Mouse (Mus musculus): Measurements from ENCODE around the gene Cdc42bpa.

The Cdc42bpa gene

DNA sequence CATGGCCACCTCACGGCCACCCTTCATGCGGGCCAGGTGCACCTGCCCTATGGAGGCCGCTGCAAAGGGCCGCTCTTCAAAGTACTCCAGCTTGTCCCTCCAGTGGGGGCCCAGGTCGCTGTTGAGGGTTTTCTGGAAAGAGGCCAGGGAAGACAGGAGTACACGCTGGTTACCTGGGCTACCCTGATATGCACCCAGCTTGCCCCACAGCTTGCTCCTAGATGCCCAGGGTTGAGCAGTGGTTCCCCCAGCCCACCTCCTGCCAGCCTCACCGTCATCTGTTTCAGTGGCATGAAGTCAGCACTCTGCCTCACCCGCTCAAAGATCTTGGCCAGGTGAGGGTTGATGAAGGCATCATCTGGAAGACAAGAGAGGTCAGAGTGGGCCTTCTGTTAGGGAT, 209.8 kb downstream of the Cdc42bpa start:
- no peak for DNase-seq

DNA sequence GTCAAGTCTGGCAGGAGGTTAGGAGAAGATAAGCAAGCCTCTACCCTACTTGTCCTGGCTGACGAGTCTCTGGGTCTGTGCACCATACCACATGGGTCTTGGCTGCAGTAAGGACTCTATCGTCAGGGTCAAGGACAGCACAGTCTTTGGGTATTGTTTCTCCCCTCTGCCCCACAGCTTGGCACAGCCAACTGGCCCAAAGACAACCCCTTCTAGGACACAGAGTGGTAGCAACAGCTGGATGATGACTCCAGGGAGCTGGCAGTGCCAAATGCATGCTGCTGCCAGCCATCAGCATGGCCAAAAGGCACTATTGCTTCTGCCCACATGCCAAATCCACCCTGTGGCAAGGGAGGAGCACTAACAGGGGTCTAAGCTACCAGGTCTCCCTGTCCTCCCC, 211.6 kb downstream of the Cdc42bpa start:
- DNase-seq, result no peak

DNA sequence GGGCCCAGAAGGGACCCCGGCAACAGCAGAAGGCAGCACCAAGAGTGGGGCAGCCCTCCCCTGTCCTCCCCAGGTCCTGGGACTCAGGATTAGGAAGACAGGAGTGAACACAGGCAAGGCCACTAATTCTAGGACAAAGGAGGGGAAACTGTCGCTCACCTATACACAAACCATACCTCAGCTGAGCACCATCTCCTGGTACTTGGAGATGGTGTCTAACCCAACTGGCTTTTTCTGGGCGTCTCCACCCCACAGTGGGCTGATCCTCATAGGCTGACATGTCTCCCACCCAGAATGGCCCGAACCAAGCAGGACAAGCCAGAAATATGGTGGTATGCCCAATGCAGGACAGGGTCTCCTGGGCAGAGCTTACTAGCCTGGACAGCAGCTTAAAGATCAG, 212.3 kb downstream of the Cdc42bpa start:
- DNase-seq, result no peak

DNA sequence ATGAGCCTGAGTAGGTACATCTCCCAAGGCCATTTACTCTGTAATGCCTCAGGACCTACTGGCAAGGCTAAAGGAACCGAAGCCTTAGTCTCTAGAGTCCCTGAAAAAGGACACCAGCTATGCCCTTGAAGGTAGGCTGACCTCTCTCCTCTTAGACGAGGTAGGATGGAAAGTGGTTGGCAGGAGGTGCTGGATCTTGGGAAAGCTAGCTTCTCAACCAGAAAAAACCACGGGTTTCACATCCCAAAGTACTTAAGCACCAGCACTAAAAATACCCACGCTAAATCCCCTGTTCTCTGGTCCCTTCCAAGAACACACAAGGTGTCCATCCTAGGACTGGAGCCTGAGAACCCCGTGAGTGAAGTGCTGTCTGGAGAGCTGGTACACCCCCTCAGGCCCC, 212.7 kb downstream of the Cdc42bpa start:
- no peak for DNase-seq

DNA sequence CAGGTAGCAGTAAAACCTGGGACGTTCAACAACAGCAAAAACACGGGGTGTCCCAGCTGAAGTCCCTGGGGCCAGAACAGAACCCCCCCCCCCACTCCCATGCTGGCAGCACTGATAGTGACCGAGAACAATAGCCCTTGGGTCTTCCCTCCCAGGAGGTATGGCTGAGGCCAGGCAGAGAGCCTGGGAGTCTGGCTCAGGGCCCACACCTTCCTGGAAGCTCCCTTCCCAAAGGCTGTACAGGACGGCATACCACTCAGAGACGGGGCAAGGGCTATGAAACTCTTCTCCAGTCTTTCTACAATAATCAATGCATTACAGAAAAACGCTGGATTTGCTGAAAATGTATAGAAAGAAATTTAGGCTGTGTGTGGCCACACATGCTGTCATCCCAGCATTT, 214.4 kb downstream of the Cdc42bpa start:
- no peak for DNase-seq

DNA sequence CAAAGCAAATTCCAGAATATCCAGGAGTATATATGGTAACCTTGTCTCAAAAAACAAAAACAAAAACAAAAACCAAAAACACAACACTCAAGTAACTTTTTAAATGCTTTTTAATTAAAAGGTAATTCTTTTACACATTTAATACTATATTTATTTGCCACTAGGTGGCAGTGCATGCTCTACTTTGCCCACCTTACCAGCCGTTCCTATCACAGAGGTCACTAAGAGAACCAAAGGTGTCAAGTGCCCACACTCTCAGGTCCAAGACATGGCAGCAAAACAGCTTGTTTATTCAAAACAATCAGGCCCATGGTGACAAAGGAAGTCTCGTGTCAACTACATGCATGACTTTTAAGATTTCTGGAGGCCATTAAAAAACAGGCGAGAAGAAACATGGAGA, 214.9 kb downstream of the Cdc42bpa start:
- DNase-seq, result no peak

DNA sequence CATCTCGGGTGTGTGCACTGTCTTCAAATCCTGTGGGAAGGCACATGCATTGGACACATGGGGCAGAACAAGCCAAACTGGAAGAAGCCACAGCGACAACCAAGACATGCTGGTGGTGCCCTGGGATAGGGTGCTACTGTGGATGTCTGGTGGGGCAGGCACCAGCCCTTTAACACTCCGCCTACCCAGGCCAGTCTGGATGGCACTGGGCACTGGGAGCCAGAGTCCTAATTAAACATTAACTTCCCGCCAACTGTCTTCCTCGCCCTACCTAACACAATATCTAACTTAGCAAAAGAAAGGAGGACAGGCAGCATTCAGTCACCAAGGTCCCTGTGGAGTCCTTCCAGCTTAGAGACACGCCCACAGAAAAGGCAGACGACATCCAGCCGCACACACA, 215.4 kb downstream of the Cdc42bpa start:
- no peak for DNase-seq

DNA sequence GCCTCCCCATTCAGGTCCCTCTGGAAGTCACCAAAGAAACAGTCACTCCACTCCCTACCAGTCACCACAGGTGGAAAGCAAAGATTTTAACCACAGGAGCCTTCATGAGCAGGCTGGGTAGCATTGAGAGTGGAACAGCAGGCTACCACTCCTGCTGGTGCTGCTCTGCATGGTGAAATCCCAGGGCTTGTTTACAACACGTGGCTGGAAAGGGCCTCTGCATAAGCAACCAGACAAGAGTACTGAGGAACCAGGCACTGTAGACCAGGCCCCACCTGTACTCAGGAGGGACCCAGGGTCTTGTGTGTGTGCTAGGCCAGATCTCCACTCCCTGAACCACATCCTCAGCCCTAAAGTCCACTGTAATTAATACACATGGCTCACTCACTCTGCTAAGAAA, 216.5 kb downstream of the Cdc42bpa start:
- DNase-seq, result no peak

DNA sequence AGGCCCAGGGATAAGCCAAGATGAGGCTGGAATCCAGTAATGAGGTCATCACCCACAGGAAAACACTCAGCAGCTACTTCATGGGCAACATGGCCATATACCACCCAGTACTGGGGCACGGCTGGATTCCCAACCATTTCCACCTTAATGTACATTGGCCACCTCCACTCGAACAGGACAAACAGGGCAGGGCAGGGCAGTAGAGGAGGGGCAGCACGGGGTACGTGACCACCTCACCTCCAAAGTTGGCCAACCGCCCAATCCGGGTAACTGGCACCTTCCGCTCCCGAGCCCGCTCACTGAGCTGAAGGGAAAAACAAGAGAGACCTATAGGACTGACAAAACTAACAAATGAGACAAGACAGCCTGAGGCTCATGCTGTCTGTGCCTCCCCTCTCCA, 218.1 kb downstream of the Cdc42bpa start:
- DNase-seq, result no peak

DNA sequence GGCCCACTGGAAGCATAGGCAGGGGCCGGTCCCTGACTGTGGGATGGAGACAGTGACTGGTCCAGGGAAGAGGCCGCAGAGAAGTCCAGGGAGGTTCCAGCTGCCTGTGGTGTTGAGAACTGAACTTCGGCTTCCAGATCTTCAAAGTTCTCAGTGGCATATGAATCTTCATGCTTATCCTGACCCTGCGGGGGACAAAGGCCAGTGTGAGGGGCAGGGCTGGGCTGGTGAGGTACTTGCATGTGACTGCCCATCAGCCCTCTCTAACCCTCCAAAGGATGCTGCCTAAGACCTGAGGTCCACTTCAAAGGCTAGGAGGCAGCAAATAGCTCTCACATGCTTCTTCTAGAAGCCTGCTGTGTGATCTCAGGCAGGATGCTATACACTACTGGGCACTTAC, 218.8 kb downstream of the Cdc42bpa start:
- no peak for DNase-seq

DNA sequence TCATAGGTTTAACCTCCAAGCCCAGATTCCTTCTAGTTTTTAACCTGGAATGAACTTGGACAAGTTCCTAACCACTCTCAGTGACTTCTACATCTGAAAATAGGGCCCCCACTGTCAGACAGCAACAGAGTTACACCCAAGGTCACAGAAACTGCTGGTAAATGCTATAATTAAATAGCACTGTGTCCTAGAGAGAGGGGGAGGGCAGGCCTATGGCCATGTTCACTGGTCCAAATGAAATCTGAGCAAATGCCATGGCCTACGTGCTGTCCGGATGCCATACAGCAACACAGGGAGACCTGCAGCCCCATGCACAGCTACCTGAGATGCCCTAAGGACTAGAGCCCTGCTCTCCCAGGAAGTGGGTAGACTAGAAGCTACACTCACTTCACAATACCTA, 219.6 kb downstream of the Cdc42bpa start:
- no peak for DNase-seq

DNA sequence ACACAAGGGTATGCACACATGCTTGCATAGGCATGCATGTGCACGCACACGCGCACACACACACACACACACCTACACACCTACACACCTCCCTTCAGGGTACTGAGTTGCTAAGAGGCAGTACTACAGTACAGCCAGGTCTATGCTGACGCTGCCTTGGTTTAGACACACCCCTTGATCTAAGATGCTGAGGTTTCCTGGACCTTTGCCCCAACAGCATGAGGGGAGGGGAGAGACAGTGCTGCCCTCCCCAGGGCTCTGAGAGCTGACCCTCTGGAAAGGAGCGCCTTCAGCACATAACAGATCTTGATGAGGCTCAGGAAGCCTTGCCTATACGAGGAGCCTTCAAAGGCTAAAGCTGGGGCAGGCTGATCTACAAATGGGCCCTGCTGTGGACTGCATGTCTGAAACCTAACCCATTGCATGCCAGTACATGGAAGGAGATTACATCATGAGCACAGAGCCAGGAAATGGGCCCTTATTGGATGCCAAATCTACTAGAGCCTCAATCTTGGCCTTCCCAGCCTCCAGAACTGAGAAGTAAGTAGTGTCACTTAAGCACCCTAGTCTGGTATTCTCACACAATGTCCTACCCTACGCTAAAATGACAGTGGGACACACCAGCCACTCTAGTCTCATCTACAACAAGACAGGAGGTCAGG, 221.2 kb downstream of the Cdc42bpa start:
- DNase-seq, result no peak

DNA sequence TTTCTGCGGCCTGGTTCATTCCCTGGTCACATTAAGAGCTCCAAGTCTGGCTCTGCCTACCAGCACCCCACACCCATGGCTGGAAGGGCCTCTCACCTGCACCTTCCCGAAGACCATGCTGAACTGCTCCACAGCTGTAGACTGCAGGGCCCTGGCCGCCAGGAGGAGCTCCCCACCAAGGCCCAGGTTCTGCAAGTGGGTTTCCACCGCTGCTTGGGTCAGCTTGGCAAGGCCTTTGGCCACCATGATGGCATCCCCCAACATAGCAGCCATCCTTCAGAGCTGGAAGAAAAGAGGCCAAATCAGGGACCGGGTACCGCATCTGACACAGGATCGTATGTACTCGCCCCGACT, 221.7 kb downstream of the Cdc42bpa start:
- no peak for DNase-seq

DNA sequence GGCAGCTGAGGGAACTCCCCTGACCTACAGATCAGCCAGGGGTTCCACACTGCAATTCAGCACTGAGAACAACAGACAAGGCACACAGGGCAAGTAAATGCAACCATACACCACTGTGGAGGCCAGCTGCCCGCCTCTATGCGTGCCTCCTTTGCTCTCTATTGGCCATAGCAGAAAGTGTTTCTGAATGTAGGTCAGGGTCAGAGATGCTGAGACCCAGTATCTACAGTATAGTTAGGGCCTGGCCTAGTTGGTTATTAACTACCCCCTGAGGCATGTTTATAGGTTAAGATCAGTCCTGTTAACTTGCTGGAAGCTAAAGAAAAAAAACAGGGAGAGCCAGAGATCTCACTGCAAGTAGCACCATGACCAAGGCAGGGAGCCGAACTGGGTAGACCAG, 222.5 kb downstream of the Cdc42bpa start:
- no peak for DNase-seq

DNA sequence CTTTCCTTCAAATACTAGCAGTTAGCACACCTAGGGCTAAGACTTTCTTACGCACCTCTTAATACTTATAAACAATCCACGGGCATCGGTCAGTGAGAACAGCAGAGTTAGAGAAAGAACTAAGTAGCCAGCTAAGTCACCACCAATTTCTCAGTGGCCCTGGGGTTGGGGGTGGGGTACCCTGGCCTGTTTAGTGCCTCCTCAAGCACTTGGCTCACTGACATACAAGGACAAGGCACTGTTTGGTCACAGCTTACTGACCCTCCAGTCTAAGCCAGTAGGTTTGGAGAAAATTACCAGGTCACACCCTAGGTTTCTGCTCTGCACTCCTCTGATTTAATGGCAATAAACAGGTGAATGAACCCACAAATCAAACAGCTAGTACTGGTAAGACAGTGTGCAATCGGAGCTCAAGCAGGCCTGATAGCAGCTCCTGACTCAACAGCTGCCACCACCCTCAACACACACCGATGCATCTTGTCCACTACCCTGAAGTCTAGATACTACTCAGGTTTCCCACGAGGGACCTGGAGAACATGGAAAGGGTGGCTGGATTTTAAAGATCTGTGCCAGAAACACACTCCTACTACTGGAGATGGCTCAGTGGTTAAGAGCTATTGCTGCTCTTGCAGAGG, 223.4 kb downstream of the Cdc42bpa start:
- no peak for DNase-seq

DNA sequence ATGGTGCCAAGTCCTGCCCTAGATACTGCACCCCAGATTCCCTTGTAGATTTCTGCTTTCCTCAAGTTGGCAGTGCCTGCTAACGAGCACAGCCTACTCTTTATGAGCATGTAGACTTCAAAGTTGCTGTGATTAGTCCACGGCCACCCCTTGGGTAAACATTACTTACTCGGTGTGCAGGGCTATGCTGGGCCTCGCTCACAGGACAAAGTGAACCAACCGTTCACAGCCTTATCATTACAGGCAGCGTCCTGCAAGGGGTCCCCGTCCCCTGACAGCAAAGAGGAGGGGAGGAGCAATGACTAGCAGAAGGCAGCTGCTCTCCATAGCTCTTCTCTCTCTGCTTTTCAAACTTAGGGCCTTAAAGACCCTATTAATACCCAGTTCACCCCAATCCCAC, 224.5 kb downstream of the Cdc42bpa start:
- no peak for DNase-seq

DNA sequence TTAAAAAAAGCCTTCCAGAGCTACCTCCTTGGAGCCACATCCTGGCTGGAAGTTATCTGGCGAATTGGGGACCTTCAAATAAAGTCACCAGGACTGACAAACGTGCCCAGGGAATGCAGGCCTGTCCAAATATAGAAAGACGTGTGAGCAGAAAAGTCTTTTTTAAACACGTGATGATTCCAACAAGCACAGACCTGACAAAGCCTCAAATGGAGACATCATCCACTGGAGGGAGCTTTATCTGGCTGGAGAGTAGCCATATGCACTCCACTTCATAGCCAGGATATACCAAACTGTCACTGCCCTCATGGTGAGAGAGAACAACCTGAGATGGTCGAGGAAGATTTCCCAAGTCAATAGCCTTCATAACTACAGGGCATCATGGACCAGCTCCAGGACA, 225.6 kb downstream of the Cdc42bpa start:
- DNase-seq, result no peak

DNA sequence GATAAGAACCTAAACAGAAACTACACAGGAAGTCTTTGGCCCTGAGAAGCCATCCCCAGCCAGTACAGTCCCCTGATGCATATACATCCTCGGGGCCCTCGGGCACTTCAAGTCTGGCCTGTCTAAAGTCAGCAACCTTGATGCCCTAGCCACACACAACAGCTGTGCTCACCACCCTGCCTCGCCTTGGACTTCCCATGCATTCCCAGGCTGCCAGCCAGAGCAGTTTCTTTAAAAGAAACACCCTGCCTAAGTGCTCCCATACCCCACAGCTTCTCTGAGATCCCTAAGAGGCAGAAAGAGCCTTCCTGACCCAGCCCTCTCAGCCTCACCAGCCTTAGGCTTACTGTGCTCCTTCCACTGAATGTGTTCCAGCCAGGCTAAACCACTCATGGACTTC, 226.1 kb downstream of the Cdc42bpa start:
- DNase-seq, result no peak

DNA sequence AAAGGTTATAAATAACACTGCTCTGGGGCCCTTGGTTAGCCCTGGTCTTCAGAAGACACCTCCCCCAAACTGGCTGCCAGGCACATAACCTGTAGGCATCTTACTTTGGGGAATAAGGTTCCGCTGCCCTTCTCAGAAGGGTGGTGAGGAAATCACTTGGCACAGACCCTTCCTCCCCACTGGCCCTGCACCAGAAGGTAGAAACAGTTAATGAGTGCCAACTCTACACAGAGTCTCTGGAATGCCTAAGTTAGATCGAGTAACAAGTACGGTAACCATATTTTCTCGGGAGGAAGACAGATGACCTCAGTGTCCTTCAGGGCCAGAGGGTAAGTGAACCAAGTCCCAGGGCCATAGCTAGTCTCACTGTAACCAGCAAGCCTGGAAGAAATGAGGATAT, 228.7 kb downstream of the Cdc42bpa start:
- DNase-seq, result no peak

DNA sequence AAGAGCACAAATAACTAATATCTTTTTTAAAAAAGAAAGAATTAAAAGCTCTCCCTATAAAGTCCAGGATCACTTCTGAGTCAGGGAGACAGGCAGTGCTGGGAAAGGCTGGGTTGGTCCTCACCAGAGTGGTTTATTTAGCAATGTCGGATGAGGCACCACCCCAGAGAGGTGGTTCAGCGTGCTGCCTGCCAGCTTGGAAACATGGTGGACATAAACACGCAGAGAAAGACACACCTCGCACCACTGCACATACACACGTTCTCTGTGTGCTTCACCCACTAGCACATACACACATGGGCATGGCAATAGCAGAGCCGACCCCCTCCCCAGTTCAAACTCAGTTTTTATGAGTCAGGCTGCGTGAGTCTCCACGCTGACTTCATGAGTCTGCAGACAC, 230.8 kb downstream of the Cdc42bpa start:
- no peak for DNase-seq

DNA sequence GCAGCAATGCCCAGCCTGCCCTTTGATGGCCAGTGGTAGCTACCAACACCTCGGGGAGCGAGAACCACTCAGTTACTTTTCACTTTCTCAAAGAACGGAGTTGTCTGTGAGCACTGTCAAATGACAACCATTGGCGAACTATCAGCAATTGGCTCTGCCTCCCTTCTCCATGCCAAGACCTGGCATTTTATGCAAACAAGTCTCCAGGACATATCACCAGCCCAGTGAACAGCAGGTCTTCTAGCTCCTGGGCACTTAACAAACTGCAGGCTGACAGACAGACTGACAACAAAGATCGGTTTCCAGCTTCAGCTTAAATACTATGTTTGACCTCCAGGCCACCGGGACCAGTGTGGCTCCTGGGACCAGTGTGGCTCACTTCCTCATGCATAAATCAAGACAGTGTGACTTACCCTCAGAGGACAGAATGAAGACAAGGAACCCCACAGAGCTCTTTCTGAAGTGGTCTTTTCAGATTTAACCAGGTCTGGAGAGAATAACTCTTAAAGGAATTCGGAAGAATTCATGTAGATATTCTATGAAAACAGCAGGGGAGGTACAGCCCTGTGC, 231.5 kb downstream of the Cdc42bpa start:
- DNase-seq, result no peak

DNA sequence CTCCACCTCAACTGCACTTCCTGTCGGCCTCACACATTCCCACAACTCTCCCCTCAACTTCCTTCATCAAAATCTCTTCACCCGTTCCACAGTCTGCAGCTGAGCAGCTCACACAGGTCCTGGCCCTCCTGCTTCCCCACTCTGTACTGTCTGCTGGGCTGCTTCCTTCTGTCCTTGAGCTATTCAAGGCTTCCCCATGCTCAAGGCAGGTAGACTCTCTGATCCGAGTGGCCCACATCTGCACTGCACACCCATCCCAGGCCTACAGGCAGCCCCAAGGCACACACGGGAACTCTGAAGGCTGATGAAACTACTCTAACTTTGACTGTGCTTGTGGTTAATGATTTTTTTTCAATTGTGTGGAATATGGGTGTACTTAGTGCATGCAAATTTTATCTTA, 232.6 kb downstream of the Cdc42bpa start:
- DNase-seq, result no peak

DNA sequence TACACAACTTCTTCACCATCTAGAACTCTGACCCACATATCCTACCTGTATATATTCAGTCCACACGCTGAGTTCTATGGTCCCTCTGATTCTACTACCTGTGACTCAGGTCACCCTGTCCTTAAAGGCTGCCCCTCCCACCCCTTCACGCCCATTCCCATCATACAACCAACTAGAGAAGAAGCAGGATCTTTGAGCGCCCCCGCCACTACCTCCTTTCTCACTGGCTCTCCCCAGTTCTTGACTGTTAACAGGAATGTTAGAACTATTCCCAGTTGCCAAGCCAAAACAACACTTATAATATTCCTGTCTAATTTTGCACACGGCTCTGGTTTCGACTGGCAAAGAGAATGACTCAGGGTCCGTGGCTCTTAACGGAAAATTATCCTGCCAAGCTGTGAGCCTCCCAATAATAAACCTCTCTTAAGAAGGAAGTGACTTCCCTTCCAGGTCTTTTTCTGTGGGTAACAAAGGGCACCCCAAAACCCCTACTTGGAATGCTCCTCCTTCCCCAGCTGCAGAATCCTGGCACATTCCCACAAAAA, 233.2 kb downstream of the Cdc42bpa start:
- DNase-seq, result no peak

DNA sequence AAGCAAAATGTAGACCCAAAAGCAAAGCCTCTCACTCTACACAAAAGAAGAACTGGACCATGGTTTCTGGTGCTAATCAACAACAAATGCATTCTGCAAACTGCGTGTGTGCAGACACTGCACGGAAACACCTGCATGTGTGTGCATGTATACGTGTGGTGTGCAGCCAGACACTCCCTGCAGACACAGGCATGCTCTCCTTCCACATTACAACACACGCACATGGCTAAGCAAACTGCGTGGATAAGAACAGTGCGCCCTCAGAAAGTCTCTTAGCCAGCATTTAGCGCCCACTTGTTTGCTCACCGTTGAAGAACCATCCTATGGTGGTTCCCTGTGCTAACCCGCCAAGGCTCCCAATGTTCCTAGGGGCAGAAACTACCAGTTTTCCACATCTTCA, 233.8 kb downstream of the Cdc42bpa start:
- no peak for DNase-seq
